Mouse (Mus musculus) lung, embryonic 16.5 days (tissue): ENCODE measurements at regions not wholly inside any gene's neighbourhood (a gene's known extent, or its start where the extent isn't known, plus 50 kb on each side); places are given as distances from the start of the nearest gene placed in this dataset.

ENCODE experiments used
- ATAC-seq: fragments of 200-750 bp; cut with Nextera tagmentation; 2 replicates; pipeline ENCODE4 v1.8.0; 2017; ENCODE audit warnings: low read depth, mild to moderate bottlenecking, moderate library complexity
- H3K27ac ChIP-seq: fragments of 300-500 bp; sonication (generic); 2 replicates; pipeline ENCODE4 v1.5.1; 2014; ENCODE audit warnings: mild to moderate bottlenecking, control low read depth, low read length
- H3K27me3 ChIP-seq: fragments of 300-500 bp; sonication (generic); 2 replicates; pipeline ENCODE4 v1.6.1; 2014; ENCODE audit warnings: low read depth, low read length, mixed read lengths; ENCODE audit not compliant: control insufficient read depth, insufficient read depth
- H3K36me3 ChIP-seq: fragments of 300-500 bp; sonication (generic); 2 replicates; pipeline ENCODE4 v1.6.1; 2014; ENCODE audit warnings: low read length; ENCODE audit not compliant: control insufficient read depth, insufficient read depth
- H3K4me1 ChIP-seq: fragments of 300-500 bp; sonication (generic); replicated peaks from 2 replicates; pipeline ENCODE4 v1.6.1; 2014; ENCODE audit warnings: low read length, mixed read lengths; ENCODE audit not compliant: control insufficient read depth, insufficient read depth
- H3K4me2 ChIP-seq: fragments of 300-500 bp; sonication (generic); 2 replicates; pipeline ENCODE4 v1.6.1; 2014; ENCODE audit warnings: low read depth, low read length, control low read depth
- H3K4me3 ChIP-seq: fragments of 300-500 bp; sonication (generic); 2 replicates; pipeline ENCODE4 v1.5.1; 2014; ENCODE audit warnings: mild to moderate bottlenecking, low read length, control low read depth
- H3K9ac ChIP-seq: fragments of 300-500 bp; sonication (generic); 2 replicates; pipeline ENCODE4 v1.6.1; 2014; ENCODE audit warnings: low read length, control low read depth
- H3K9me3 ChIP-seq: fragments of 300-500 bp; sonication (generic); 2 replicates; pipeline ENCODE4 v1.6.1; 2016; ENCODE audit warnings: low read length; ENCODE audit not compliant: control insufficient read depth
- WGBS: fragments of 180-500 bp; shearing (Covaris S2); extraction: QIAGEN DNeasy Blood & Tissue Kit; methylation state at CpG from one replicate; pipeline ENCODE4 v1.1.7; 2014; 5-methylcytosine and 5-hydroxymethylcytosine counted together

DNA sequence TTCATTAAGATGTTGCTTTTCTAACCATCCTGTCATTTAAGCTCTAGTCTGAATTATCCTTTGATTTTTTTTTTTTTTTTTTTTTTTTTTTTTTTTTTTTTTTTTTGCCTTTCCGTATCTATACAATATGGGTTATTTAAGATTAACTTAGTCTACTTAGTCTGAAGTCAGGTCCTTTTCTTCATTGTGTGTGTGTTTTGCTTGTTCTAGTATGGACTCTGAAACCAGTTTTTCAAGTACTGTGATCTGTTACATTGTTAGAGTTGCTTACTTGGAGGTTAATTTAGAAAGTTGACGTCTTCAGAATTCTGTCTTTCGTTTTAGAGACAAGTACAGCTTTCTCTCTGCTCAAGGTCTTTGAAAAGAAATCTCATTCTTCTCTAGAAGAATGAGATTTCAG, 64.9 kb upstream of the Cep78 start:
- H3K27me3 ChIP-seq, result no peaks in the 10 kb centered on the region
- H3K9ac ChIP-seq, result no peak overlapping the region
- peak overlapping the region; percentile 70 for H3K4me2 ChIP-seq
- no peak for ATAC-seq
- H3K27ac ChIP-seq, result no peak overlapping the region
- no peaks in the 10 kb centered on the region for H3K9me3 ChIP-seq
- no peaks in the 10 kb centered on the region for H3K36me3 ChIP-seq
- WGBS, result 32% methylated on average over 3 of the region's 3 CpGs
- peak overlapping the region; percentile 41 for H3K4me3 ChIP-seq
- no peaks in the 10 kb centered on the region for H3K4me1 ChIP-seq

DNA sequence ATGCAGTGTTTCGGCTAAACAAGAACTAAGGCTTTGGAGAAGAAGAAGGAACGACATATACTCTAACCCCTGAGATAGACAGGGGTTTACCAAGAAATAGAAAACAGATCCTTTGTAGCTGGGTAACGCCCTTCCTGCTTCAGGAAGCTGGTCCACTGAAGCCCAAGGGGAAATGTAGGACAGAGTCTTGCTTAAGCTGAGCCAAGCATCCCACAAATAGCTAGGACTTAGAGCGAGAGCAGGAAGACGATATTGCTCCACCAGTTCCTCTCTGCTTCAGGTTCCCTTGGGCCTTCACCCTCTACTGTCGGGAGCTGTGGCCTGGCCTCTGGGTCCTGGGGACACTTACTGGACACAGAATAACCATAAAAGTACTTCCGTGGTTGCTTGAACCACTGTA, 62.2 kb upstream of the Cep78 start:
- no peak overlapping the region for H3K4me3 ChIP-seq
- no peaks in the 10 kb centered on the region for H3K36me3 ChIP-seq
- no peaks in the 10 kb centered on the region for H3K9me3 ChIP-seq
- no peak overlapping the region for H3K27ac ChIP-seq
- 62% methylated on average over 7 of the region's 7 CpGs for WGBS
- H3K27me3 ChIP-seq, result no peaks in the 10 kb centered on the region
- no peaks in the 10 kb centered on the region for H3K4me1 ChIP-seq
- no peak overlapping the region for H3K4me2 ChIP-seq
- no peak overlapping the region for H3K9ac ChIP-seq
- ATAC-seq, result peak; percentile 17; the same call in 1 of the 2 replicates

DNA sequence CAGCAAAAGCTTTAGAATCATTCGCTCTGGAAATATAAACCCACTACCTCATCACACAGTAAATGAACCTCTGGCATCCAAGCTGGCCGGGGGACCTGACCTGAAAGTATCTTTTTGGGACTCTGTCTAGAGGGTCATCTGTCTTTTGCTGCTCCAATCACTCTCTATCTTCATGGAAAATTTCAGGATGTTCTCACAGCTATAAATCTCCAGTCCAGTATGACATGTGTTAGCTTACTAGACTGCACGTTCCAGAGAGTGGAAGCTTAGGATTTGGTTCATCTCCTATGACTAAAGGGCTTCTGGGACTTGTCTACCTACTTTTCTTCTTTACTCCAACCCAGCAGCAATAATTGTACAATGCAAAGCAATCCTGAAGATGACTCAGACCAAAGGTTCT, 60.5 kb upstream of the Cep78 start:
- Histone ChIP-seq H3K4me1 (no peaks in the 10 kb centered on the region), H3K27ac (no peak overlapping the region), H3K4me2 (no peak overlapping the region), H3K9me3 (no peaks in the 10 kb centered on the region), H3K4me3 (no peak overlapping the region), H3K9ac (no peak overlapping the region), H3K36me3 (no peaks in the 10 kb centered on the region), H3K27me3 (no peaks in the 10 kb centered on the region)
- 55% methylated on average over 3 of the region's 3 CpGs for WGBS
- ATAC-seq, result no peak

DNA sequence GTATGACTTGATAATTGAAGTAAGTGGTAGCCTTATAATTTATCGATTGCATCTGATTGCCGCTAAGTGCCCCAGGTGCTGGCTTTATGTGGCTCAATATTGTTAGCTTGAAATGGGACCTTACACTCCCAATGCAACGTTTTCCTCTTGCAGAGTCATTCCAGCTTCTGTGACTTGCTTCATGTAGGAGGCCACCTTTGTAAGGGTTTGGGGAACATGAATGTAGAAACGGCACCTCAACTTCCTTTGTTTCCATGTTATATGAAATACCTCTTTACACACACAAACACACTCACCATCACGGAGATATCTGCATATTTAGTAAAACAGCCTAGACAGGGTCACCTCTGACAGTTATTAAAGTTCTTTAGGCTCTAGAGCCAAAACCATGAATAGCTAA, 59.4 kb upstream of the Cep78 start:
- Histone ChIP-seq H3K4me3 (no peak overlapping the region), H3K36me3 (no peaks in the 10 kb centered on the region), H3K4me1 (no peaks in the 10 kb centered on the region), H3K27ac (no peak overlapping the region), H3K9ac (no peak overlapping the region), H3K9me3 (no peaks in the 10 kb centered on the region), H3K27me3 (no peaks in the 10 kb centered on the region), H3K4me2 (no peak overlapping the region)
- 77% methylated on average over 5 of the region's 5 CpGs for WGBS
- no peak for ATAC-seq

DNA sequence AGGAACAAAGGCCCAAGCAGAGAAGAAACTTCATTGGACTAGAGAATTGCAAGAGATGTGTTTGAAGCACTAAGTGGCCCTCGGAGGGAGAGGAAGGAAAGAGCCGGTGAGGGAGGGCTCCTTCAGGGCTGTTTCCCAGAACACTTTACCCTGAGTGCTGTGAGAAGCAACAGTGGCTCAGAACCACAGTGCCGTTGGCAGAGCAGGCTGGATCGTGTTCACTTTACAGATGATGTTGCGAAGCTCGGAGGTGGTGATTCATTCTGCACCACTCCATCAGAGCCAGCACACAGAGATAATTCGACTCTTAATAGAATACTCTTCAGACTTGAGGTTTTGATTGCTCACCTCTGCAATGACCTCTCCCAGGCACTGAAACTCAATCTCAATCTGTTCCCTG, 58.2 kb upstream of the Cep78 start:
- H3K4me1 ChIP-seq, result no peaks in the 10 kb centered on the region
- no peaks in the 10 kb centered on the region for H3K36me3 ChIP-seq
- no peak overlapping the region for H3K9ac ChIP-seq
- no peaks in the 10 kb centered on the region for H3K9me3 ChIP-seq
- no peaks in the 10 kb centered on the region for H3K27me3 ChIP-seq
- no peak overlapping the region for H3K27ac ChIP-seq
- H3K4me2 ChIP-seq, result no peak overlapping the region
- H3K4me3 ChIP-seq, result no peak overlapping the region
- WGBS, result 73% methylated on average over 7 of the region's 7 CpGs
- no peak for ATAC-seq

DNA sequence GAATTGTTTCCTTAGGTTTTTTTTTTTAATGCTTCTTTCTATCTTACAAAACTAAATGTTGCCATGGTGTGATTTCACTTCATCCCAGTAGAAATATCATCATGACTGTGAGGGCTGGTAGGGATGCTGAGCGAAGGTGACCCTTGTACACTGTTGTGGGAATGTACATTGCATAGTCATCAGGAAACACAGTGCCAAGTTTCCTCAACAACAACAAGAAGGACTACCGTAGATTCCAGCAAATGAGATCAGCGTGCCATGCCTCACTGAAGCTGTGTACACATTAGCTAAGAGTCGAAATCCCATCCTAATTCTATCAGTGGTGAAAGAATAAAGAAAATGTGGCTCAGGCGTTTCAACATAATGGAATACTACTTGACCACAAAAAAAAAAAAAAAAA, 57.1 kb upstream of the Cep78 start:
- Histone ChIP-seq H3K27ac (no peak overlapping the region), H3K36me3 (no peaks in the 10 kb centered on the region), H3K27me3 (no peaks in the 10 kb centered on the region), H3K9me3 (no peaks in the 10 kb centered on the region), H3K4me1 (no peaks in the 10 kb centered on the region), H3K4me3 (no peak overlapping the region), H3K4me2 (no peak overlapping the region), H3K9ac (no peak overlapping the region)
- WGBS, result 82% methylated on average over 5 of the region's 5 CpGs
- no peak for ATAC-seq

DNA sequence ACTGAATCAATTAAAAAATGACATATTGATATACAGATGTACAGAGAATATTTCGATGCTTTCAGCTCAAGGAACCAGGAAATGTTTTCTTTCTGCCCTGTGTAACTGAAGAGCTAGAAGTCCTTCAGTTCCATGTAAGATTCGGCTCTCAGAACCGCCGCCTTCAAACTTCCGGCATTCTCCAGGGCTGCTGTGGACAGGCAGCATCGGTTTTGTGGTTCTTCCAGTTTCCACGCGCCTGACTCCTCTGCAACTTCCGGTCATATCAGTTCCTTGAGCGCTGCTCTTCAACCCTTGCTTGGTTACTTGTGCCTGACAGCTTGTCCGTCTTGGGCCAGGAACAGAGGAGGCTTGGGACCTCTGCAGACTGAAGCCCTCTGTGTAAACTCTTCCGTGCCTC, 53.0 kb upstream of the Cep78 start:
- H3K4me1 ChIP-seq, result no peaks in the 10 kb centered on the region
- no peaks in the 10 kb centered on the region for H3K9me3 ChIP-seq
- H3K27me3 ChIP-seq, result no peaks in the 10 kb centered on the region
- no peak overlapping the region; the same call in 1 of the 2 replicates for H3K4me2 ChIP-seq
- WGBS, result 47% methylated on average over 12 of the region's 12 CpGs
- no peak overlapping the region for H3K27ac ChIP-seq
- no peak overlapping the region for H3K9ac ChIP-seq
- 0 out of 2 replicates have a peak, but pooled peaks have one; percentile 12 for ATAC-seq
- H3K4me3 ChIP-seq, result no peak overlapping the region
- H3K36me3 ChIP-seq, result no peaks in the 10 kb centered on the region
